Mouse (Mus musculus): ENCODE measurements at regions not wholly inside any gene's neighbourhood (a gene's known extent, or its start where the extent isn't known, plus 50 kb on each side); places are given as distances from the start of the nearest gene placed in this dataset.

DNA sequence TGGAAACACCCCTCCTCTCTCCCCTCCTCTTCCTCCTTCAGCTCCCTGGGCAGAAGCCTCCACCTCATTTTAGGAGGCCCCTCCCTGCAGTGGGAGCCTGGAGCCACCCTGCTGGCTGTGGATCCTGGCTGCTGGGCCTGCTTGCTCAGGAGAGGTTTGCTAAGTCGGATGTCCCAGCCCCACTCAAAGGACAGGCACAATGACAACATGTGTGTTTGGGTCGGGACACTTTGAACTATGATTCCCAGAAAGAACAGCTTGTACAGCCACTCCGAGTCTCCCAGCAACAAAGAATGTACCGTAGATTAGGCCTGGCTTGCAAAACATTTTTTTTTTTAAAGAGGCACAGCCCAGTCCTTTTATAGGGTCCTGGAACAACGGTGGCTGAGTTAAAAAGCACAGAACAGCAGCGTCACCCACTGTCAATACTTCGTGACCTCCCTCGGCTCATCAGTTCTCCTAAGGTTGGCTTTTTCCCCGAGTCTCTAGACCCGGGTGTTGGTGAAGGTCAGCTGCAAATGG, 142.7 kb upstream of the Irf2bp2 start:
- DNase-seq, result peak; percentile 84

DNA sequence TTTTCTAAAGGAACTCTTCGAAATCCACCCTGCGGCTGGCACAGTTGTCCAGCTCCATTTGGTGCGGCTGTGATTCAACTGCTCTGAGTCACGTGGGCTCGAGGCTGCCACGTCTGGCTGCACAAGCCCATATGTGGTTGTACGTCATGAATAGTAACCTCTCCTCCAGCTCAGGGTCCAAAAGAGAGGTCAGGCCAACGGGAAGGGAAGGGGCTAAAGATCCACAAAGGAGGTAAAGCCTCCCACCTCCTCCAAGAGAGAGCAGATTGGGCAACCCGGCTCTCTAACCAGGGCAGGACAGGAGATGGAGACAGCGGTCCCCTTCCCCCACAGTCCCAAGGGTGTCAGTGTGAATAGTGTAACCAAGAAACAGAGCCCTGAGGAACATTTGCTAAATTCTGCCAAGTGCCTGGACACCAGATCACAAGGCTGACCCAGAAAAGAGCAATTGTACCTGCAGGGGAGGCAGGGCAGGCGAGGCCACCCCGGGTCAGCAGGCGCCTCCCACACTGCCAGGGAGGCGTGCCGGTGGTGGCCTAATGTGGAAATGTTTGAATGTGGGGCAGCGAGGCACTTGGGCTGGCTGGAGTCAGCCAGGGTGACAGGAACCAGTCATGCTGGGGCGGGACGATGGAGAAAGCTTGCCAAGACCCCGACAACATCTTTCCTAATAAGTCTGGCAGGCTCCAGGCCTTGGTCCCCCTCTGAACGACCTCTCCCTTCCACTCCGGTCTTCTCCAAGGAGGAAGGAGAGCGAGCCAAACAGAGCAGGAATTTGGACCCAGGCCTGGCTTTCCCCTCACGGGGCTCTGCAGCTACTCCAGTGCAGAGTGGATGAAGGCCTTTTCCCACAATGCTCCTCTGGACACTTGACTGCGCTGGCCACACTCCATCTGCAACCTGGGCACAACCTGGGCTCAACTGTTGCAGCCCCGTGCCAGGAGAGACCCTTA, 142.0 kb upstream of the Irf2bp2 start:
- DNase-seq, result peak; percentile 94

DNA sequence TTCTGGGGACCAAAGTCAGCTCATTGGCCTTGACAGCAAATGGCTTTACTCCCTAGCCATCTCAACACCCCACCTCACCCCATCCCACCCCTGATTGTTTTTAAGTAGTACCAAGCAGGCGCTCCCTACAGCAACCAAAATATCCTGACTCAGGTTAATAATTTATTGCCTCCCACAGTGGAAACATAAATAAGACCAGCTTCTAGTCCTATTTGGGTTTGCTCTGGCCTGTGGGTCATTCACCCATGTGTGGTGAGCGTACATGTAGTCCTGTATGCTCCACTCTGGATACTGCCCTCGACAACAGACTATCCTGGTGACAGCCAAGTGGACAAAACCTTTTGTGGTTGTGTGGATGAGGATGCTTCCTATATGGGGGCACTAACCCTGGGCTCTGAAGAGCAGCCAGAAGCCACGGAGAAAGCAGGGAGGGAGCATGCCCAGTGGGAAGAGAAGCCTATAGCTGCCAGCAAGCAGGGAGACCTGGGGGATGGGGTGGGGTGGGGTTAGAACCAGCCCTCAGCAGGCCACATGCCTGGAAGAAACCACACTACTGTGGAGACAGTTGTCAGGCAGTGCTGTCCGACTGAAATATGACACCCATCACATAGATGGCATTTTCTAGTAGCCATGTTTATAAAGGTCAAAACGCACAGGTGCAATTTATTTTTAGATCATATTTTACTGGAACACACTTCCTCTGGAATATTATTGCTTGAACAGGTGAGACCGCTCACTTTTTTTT, 141.1 kb upstream of the Irf2bp2 start:
- no peak for DNase-seq

DNA sequence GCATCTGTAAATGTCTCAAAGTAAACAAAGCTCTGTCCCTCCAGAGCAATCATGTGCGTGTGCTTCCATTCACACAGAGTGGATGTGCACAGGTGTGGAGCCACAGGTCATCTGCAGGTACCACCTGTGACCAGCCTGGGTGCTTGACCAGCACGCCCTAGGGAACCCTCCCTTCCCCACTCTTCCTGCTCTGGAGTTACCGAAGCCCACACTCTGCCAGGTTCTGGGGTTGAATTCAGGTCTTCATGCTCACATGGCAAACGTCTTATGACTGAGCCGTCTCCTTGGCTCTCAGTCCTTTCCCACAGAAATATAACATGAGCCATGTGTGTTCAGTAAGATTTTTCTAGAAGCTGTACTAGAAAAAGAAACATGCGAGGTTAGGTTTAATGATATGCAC, 140.0 kb upstream of the Irf2bp2 start:
- DNase-seq, result no peak

DNA sequence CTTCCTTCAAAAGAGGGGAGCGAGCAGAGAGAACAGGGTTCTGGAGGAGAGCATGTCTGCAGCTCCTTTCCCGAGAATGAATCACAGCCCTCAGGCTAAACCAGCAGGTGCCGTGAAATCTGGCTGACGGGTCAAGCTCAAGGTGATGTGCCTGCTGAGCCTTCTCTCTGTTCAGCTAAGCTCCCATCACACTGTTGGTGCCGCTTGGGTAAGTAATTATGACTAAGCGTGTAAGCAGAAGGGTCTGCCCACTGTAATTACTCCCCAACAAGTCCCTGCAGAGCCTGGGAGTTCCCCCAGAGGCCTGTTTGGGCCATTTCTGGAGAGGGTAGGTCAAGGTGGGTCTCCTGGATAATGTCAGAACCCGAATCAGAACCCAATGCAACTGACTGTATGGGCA, 139.5 kb upstream of the Irf2bp2 start:
- DNase-seq, result no peak

DNA sequence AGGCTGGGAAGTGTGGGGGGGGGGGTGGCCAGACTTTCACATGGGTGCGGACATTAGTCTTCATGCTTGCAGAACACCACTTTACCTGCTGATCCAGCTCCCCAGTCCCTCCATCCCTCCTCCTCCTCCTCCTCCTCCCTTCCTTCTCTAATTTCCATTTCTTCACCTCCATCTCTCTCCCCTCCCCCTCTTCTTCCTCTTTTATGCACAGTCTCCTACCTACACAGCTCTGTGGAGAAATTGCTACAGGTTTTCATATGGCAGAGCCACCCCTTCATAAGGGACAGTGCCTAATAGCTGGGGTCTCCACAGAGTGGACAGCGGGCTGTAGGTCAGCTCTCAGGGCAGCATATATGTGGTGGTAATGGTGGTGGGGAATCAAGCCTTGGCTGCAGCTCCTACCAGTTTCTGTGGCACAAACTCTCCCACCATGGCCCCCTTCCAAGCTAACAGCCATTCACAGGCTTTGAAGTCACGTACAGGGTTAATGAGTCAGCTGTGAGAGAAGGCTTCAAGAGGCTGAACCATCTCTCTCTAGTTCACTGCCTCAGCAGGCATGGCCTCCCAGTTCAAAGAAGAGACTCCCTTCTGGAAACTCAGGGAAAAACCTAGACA, 136.3 kb upstream of the Irf2bp2 start:
- DNase-seq, result no peak

DNA sequence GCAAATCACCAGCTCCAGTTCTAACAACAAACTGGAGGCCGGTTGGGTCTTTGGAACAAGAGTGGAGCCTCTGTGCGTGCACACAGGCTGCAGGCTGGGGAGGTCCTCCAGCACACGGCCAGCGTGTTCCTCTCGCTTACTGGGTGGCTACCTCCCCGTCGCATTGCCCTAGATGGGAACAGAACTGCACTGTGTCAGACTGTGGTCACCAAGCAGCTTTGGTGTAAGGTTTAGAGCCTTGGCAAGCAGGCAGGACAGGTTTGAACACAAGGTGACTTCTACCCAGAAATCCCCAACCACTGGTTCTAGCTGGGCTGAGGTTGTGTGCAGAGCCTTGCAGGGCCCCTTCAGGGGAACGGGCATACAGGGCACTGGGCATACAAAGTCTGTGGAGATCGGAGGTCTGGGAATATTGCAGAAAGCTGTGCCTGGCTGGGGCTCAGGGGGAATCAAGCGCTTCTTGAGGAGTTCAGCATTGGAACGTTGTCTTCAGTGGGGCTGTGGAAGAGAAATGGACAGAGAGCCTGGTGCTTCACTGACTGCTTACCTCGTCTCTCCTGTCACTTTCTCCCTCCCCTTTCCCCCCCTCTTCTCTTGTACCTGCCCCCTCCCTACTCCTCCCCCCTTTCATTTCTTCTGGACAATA, 135.3 kb upstream of the Irf2bp2 start:
- no peak for DNase-seq

DNA sequence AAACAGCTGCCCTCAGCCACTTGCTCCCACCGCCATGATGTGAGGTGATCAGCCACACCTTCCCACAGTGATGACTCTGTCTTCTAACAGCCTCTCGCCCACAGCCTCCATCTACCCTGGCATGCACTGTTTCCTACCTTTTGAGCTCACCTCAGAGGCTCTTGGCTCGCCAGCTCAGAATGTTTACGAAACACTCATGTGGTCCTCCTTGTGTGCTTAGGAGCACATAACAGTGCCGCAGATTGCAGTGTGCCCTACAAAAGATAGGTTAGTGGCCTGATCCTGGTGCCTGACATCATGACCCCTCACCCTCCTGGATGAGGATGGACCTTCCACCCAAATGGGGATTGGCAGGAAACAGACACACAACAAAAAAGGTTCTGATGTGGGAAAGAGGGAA, 134.3 kb upstream of the Irf2bp2 start:
- peak; percentile 19 for DNase-seq

DNA sequence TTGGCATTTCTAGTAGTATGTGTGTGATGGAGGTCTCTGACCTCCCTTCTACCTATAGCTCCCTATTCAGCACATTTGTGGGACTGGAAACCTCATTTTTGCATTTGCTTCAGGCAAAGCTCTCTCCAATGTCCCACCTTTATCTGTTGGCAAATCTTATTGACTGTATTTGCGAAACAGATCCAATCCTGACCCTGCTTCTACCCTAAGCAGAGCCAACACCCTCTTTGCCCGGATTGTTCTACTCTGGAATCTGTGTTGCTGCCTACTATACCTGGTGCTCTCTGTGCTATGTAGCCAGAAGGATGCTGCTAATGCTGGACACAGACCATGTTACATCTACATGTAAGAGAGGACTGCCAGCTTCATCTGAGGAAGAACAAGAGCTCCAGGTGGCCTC, 133.3 kb upstream of the Irf2bp2 start:
- DNase-seq, result no peak

DNA sequence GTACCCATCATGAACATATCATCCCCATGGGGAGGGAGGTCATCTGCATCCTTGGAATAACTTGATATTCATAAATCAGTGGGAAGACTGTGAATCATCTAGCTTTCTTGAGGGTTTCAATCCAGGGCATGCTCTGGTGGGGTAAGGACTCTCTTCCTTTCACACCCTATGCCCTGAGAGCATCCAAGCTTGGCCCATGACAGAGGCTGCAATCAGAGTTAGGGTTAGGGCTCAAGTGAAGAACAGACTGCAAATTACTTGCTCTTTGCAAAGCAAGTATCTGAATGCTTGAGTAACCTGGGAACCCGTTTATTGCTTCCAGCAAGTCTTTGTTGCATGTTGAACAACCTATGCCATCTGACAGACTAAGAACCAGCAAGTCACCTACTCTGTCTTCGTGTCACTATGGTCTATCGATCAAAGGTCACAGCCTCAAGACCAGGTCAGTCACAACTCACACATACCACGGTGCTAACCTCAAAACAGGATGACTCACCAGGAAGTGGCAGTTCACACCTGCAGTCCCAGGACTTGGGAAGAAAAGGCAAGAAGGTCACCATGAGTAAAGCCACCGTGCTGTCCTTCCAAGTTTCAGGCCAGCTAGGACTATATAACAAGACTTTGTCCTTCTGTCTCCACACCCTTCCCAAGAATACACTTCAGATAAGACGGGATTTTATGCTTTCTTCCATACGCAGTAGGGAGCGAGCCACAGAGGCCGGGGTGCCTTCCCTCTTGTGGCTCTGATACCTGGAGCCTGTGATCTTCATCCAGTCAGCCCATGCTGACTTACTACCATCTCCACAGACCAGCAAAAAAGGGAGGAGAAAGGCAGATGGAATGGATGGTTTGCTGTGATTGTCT, 129.7 kb upstream of the Irf2bp2 start:
- no peak for DNase-seq

DNA sequence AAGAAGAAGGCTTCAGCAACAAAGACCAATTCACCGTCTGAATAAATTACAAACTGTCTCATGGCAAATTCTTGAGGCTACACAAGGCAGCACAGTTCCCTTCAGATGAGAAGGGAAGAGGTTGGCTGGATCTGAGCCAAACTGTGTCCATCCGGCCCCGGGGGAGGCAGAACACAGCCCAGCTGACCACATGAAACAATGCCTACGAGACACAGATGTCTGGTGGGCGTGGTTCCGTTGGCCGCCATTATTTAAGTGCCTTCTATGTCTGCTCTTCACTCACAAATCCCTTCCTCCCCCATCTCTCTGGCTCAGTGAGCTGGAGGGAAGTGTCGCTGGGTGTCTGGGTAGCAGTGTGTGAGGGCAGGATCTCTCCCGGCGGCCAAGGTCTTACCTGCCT, 127.8 kb upstream of the Irf2bp2 start:
- peak; percentile 55 for DNase-seq

DNA sequence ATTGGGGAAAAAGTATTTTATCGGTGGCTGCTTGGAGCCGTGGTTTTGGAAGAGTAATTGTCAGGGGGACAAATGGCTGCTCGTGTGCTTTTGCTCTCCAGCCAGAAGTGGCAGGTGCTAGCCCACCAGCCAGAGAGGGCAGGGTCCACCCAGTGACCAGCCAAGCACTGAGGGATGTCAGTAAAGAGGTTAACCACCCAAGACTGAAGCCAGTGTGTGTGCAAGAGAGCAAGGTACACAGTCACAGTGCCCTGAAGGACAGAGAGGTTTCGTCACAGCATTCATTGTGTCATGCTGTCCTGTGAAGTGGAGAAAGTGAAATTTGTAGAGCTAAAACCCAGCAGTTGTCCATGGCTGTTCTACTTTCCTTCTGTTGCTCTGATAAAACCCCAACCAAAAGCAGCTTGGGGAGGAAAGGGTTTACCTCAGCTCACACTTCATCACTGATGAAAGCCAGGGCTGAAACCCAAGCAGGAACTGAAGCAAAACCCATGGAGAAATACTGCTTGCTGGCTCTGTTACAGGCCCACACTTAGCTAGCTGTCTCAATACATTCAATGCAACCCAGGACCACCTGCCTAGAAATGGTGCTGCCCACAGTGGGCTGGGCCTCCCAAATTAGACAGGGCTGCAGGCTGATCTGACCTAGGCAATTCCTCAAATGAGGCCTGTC, 126.8 kb upstream of the Irf2bp2 start:
- no peak for DNase-seq

DNA sequence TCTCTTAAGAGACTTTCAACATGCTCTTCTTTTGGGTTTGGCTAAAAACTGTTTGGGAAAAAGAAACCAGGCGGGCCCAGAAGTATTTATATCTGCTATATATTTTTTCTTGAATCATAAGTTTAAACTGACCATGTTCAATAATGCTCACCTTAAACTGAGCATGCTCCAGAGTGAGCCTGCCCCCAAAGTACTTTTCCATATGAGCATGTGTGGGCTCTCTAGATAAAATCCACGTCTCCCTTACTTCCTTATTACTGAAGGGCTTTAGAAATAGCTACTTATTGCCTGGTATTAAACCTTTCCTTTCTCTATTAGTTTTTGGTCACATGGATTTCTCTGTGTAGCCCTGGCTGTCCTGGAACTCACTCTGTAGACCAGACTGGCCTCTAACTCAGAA, 126.0 kb upstream of the Irf2bp2 start:
- no peak for DNase-seq

DNA sequence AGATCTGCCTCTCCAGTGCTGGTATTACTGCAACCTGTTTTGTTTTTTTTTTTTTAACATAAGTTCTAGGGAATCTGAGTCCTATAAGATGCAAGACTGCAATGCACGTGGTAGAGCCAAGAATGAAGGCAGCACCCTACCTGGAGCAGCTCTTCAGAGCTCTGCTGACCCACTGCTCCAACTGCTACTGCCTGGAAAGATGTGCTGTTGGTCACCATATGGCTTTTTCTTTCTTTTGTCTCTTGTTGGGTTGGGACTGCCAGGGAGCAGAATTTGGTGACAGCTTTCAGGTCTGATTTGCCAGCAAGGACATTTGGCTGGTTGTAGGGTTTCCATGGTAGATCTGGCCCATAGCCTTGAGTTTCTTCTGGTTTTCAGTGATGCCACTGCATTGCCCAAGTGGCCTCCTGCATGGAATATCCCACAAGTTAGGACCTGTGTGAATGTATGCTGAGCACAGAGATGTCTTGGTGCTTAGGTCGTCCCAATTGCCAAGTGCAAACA, 123.9 kb upstream of the Irf2bp2 start:
- DNase-seq, result no peak

DNA sequence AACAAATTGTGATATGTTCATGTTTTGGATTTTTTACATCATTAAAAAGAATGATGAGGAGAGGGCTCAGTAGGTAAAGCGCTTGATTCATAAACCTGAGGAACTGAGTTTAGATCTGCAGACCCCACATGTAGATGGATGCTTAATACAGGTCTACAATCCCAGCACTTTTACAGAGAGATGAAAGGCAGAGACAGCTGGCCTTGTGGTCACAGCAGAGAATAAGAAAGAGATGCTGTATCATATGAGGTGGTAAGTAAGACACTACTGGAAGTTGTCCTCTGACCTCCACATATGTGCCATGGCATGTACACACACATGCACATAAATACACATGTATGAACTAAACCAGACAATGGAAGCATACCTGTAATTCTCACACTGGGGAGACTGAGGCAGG, 121.9 kb upstream of the Irf2bp2 start:
- no peak for DNase-seq

DNA sequence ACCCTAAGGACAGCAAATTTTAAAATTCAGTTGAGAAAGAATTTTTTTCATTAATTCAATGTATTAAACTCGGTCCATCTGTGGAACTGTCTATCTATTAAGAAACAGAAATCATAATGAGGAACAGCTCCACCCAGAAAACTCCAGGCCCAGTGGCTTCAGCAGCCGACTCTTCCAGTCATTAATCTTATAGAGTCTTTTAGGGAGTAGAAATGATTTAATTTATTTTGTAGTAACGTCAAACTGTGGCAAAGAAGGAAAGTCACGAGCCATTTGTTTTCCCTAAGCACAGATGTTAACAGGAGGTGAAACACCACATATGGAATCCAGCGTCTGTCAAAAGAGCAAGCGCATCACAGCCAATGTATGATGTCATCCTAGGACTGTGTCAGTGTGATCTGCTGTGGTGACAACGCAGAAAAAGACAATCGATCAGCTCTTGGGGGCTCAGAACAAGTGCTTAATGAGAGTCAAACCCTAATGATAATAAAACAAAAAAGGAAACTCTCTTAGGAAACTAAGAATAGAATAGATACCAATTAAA, 119.9 kb upstream of the Irf2bp2 start:
- DNase-seq, result no peak

DNA sequence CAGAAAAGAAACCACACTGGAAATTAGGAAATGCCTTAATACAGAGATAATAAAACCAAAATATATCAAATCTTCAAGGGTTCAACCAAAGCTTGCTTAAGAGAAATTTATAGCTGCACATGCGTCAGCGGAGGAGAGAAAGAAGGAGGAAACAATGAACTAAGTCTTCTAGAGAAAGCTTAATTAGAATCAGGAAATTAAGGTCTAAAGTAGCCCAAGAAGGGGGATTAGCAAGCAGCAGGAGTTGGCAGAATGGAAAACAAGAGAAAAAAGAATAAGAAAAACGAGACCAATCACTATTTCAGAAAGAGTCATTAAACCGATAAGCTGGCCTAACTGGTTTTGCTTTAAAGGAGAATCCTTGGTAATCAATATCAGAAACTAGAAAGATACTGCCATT, 119.4 kb upstream of the Irf2bp2 start:
- no peak for DNase-seq

DNA sequence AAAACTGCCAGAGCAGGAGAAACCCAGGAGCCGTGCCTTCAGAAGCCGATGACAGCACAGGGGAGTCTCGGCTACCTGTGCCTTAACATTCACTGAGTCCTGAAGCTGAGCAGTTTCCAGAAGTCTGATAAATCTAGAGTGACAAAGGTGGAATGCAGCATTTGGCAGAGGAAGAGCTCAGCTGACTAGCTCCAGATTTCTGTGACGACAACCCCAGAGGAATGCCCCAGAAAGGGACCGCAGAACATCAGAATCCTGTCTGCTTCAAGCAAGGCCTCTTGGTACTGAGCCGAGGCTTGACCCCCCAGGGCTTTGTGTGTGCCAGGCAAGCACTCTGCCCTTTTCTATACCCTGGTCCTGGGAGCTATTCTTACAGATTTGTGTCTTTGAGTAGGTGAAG, 119.0 kb upstream of the Irf2bp2 start:
- no peak for DNase-seq

DNA sequence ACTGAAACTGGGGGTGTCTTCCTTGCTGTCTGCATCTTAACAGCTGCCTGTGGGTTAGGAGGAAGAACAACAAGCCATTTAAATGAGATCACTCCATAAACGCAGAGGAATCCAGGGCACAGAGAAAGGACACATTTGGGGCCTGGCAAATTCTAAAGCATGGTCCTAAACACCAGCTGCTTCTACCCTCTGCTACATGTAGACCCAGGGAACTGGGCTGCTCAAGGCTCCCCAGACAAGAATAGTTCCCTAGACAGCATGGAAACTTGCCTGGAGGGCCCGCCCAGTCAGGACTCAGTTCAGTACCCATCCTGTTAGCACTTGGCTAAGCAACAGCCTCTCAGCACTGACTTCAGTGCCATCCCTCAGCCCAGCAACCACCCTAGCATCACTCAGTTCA, 115.2 kb upstream of the Irf2bp2 start:
- no peak for DNase-seq

DNA sequence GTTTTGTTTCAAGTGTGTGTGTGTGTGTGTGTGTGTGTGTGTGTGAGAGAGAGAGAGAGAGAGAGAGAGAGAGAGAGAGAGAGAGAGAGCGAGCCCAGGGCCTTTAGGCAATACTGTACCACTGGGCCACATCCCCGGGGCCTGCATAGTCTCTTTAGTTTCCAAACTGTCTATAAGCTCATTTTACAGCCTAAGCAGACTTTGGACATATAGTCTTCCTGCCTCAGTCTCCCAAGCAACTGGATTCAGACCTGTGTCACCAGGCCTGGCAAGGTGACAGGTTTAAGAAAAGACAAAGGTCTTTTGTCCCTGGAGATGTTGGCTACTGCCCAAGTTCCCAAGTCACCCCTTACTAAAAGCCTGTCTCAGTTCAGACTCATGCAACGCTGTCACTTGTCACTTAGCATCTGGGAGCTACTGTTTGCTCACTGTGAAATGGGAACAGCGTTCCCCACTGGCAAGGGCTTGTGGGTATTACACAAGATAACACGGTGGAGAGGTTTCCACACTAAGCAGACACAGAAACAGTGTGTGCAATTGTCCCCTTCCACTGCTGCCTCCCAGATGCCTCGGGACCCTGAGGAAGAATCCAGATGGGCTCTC, 113.6 kb upstream of the Irf2bp2 start:
- no peak for DNase-seq
